Mouse (Mus musculus): ENCODE data around the gene Arhgef2. TPM values are rescaled to one million over a fixed set of nuclear protein-coding genes. Genes with fewer than 3 reads are reported as not detected.

The Arhgef2 gene
- polyA plus RNA-seq, 1 experiment from 2014 or later = 210 TPM

DNA sequence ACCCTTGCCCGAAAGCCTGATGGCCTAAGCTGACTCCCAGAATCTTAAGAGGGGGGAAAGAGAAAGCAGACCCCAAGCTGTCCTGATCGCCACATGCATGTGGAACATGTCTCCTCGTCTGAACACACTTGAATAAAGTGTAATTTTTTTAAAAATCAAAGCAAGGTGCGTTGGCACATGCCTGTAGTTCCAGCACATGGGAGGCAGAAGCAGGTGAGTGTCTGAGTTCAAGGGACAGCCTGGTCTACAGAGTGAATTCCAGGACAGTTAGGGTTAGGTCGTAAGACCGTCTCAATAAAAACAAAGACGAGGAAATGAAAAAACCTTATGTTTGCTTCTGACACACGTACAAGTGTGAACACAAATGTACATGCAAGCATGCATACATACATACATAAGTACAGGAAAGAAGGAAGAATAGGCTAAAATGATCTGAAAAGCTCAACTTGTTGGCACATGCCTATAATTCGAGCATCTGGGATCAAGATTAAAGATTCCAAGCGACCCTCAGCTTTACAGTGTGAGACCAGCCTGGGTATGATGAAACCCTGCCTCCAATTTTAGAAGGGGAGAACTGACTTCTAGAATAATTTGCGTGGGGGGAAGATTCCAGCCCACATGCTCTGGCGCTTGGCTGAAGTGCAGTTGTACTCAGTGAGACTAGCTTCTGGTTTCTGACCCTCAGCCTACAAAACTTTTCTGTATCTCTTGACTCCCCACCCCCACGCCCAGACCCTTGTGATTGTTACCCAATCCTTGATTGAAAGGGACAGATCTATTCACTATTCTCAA lies 45.1 kb downstream of the Arhgef2 start:
- Histone ChIP-seq H3K27ac (ENCODE audit: low read length) (no peak overlapping the region), H3K9me3 (ENCODE audit: control insufficient read depth, low read length) (no peaks in the 10 kb centered on the region), H3K4me1 (replicated peaks; ENCODE audit: control insufficient read depth, insufficient read depth, low read length) (no peaks in the 10 kb centered on the region), H3K36me3 (ENCODE audit: control insufficient read depth, insufficient read depth) (peaks cover 22% of the 10 kb centered on the region), H3K9ac (replicated peaks; ENCODE audit: low read depth, low read length) (no peak overlapping the region), H3K4me3 (replicated peaks; ENCODE audit: low read length) (no peak overlapping the region), H3K4me2 (ENCODE audit: low read length) (no peak overlapping the region), H3K27me3 (replicated peaks; ENCODE audit: control insufficient read depth, insufficient read depth, low read length) (no peaks in the 10 kb centered on the region)
- no peak for ATAC-seq
- 76% methylated on average over 13 of the region's 13 CpGs for WGBS

DNA sequence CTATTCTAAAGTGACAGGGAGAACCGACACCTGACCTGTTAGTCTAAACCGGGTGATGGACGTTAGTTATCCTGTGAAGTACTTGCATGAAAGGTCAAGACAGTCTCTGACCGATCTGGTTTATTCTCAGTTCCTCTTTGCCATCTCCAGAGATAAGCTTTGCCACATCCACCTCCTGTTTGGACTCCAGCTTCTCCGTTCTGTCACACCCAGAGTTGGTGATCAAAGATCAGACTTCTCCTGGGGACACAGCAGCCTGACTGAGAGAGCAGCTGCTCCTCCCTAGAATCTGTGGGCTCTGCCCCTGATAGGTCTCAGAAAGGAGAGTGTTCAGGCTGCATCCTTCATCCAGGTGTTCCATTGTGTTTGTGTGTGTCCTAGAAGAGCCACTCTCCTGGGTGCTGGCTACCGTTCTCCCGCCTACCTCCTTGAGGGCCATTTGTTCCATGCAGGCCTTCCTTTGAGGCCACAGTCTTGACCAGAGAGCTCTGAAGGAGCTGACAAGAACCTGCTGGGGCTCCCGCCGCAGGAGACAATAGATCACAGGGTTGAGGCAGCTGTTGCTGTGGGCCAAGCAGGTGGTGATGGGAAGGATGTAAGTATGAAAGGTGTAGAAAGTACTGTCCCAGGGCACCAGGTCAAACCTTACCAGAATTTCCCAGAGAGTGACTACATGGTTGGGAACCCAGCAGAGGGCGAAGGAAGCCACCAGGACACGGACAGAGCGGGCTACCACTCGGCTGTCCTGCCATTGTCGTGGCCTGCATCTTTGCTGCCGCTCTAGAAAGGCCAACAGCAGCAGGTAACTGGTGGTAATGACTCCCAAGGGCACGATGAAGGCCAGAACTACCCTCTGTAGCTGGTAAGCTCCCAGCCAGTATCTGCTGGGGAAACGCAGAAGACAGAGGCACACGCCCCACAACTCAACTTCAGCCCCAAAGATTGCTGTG lies 46.2 kb downstream of the Arhgef2 start:
- Histone ChIP-seq H3K9me3 (ENCODE audit: control insufficient read depth, low read length) (no peaks in the 10 kb centered on the region), H3K9ac (replicated peaks; ENCODE audit: low read depth, low read length) (no peak overlapping the region), H3K27ac (ENCODE audit: low read length) (no peak overlapping the region), H3K27me3 (replicated peaks; ENCODE audit: control insufficient read depth, insufficient read depth, low read length) (no peaks in the 10 kb centered on the region), H3K4me2 (ENCODE audit: low read length) (no peak overlapping the region), H3K4me1 (replicated peaks; ENCODE audit: control insufficient read depth, insufficient read depth, low read length) (no peaks in the 10 kb centered on the region), H3K36me3 (ENCODE audit: control insufficient read depth, insufficient read depth) (peaks cover 11% of the 10 kb centered on the region), H3K4me3 (replicated peaks; ENCODE audit: low read length) (no peak overlapping the region)
- 81% methylated on average over 18 of the region's 18 CpGs for WGBS
- no peak for ATAC-seq

DNA sequence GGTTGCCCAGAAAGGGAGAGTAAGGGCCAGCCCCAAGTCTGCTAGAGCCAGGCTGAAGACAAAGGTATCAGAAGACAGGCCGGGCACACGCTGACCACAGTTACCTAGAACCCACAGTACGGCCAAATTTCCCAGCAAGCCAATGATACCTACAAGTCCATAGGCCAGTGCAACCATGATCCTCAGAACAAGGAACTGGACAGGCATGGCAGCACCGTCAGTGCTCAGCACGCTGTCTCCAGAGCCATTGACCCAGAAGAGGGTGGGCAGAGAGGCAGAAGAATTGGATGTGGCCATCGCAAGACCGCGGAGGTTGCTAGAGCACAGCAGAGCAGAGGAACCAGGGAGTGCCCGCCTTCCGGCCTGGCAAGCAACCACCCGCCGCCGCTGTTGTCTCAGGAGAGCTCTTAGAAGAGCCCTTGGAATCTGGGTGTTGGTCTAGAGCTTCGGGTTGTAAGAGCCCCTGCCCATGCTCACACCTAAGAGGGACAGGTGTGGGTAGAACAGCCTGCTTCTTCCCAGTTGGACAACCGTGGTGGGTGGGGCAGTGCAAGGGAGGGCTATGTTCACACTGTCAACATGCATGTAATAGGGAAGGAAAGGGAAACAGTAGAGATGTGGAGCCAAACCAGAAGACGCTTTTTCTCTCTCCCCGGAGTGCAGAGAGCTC lies 47.2 kb downstream of the Arhgef2 start, which contains the start of gene Rxfp4:
Gene Rxfp4 (minus strand): TSS at position 297 of the 670 bp plus-strand sequence.
- Histone ChIP-seq H3K4me2 (ENCODE audit: low read length) (no peak within 1 kb of the TSS), H3K27ac (ENCODE audit: low read length) (no peak within 1 kb of the TSS), H3K4me1 (replicated peaks; ENCODE audit: control insufficient read depth, insufficient read depth, low read length) (no peaks in the 10 kb centered on the region), H3K27me3 (replicated peaks; ENCODE audit: control insufficient read depth, insufficient read depth, low read length) (no peaks in the 10 kb centered on the region), H3K4me3 (replicated peaks; ENCODE audit: low read length) (no peak within 1 kb of the TSS), H3K9me3 (ENCODE audit: control insufficient read depth, low read length) (no peaks in the 10 kb centered on the region), H3K9ac (replicated peaks; ENCODE audit: low read depth, low read length) (no peak within 1 kb of the TSS), H3K36me3 (ENCODE audit: control insufficient read depth, insufficient read depth) (peaks cover 5% of the 10 kb centered on the region; the same call in 1 of the 2 replicates)
- 91% methylated on average over 17 of the region's 17 CpGs for WGBS
- ATAC-seq = no peak

DNA sequence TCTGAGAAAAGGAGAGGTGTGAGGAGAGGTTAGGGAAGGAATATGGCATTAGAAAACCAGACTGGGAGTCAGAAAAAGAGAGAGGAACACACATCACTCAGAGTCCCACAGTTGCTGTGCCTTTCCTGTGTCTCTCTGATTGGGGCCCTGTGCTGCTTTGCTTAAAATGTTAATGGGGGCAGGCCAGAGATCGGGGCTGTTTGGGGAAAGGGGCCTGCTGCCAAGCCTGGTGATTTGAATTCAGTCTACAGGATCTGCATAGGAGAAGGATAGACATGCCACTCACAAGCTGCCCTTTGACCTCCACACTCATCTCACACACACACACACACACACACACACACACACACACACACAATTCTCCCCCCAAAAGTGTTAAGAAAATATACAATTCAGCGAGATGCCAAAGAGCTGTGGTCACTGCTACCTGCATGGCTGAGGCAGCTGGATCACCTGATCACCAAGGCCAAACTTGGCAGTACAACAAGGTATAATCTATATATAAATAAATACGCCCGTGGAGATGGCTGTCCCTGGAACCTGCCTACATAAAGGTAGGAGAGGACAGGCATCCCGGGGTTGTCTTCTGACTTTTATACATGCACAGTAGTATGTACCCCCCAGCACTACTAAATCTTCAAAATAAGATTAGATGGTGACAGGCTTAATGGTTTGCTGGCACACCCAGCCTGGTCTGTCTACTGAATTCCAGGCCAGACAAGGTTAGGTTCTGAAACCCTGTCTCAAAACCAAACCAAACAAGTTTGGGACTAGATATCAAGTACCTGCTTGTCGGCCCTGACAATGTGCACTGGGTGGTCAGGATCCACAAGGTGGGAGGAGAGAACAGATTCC lies 48.0 kb downstream of the Arhgef2 start:
- Histone ChIP-seq H3K4me3 (replicated peaks; ENCODE audit: low read length) (no peak overlapping the region), H3K4me2 (ENCODE audit: low read length) (no peak overlapping the region), H3K4me1 (replicated peaks; ENCODE audit: control insufficient read depth, insufficient read depth, low read length) (no peaks in the 10 kb centered on the region), H3K9ac (replicated peaks; ENCODE audit: low read depth, low read length) (no peak overlapping the region), H3K36me3 (ENCODE audit: control insufficient read depth, insufficient read depth) (no peaks in the 10 kb centered on the region), H3K27me3 (replicated peaks; ENCODE audit: control insufficient read depth, insufficient read depth, low read length) (no peaks in the 10 kb centered on the region), H3K9me3 (ENCODE audit: control insufficient read depth, low read length) (no peaks in the 10 kb centered on the region), H3K27ac (ENCODE audit: low read length) (no peak overlapping the region)
- ATAC-seq = no peak
- 84% methylated on average over 6 of the region's 6 CpGs for WGBS

DNA sequence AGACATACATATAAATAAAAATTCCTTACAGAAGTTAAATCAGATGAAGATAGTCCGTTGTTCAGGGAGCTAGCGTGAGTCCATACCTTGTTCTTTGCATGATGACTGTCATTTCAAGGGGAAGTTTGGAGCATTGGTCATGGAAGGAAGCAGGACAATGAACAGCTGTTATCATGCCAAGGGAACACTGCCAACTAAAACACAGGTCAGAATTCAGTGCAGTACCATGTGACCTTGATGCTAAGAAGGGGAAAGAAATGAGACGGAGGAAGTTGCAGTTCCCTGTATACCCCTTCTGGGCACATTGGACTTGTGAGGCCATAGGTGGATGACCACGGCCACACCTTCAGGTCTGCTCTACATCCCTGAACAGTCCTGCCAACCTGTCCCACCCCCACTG lies 48.9 kb downstream of the Arhgef2 start:
- Histone ChIP-seq H3K9me3 (ENCODE audit: control insufficient read depth, low read length) (no peaks in the 10 kb centered on the region), H3K4me1 (replicated peaks; ENCODE audit: control insufficient read depth, insufficient read depth, low read length) (no peaks in the 10 kb centered on the region), H3K36me3 (ENCODE audit: control insufficient read depth, insufficient read depth) (no peaks in the 10 kb centered on the region), H3K4me3 (replicated peaks; ENCODE audit: low read length) (no peak overlapping the region), H3K27me3 (replicated peaks; ENCODE audit: control insufficient read depth, insufficient read depth, low read length) (no peaks in the 10 kb centered on the region), H3K9ac (replicated peaks; ENCODE audit: low read depth, low read length) (no peak overlapping the region), H3K27ac (ENCODE audit: low read length) (no peak overlapping the region), H3K4me2 (ENCODE audit: low read length) (no peak overlapping the region)
- no peak for ATAC-seq
- WGBS = 84% methylated on average over 4 of the region's 4 CpGs

DNA sequence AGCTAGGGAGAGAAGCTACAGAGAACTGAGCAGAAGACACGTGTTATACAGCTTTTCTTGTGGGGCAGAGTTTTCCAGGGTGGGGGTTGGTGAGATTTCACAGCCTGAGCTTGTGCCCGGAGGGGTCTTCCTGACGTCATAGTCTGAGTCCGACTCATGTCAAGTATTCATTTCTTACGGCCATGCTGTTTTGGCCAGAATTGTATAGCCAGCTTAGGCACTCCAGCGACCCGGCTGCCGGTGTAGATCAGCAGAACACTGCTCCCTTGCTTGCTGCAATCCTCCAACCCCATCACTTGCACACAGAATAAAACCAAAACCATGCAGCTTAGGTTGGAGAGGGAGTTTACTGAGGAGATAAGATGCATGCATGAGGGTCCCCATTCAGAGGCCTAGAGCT lies 49.9 kb downstream of the Arhgef2 start:
- no peak for ATAC-seq
- 86% methylated on average over 8 of the region's 8 CpGs for WGBS
- no peak overlapping the region for H3K27ac ChIP-seq (ENCODE audit: low read length)
- no peaks in the 10 kb centered on the region for H3K4me1 ChIP-seq (replicated peaks; ENCODE audit: control insufficient read depth, insufficient read depth, low read length)
- no peaks in the 10 kb centered on the region for H3K36me3 ChIP-seq (ENCODE audit: control insufficient read depth, insufficient read depth)
- no peak overlapping the region for H3K4me3 ChIP-seq (replicated peaks; ENCODE audit: low read length)
- H3K27me3 ChIP-seq (replicated peaks; ENCODE audit: control insufficient read depth, insufficient read depth, low read length) = no peaks in the 10 kb centered on the region
- H3K4me2 ChIP-seq (ENCODE audit: low read length) = no peak overlapping the region
- H3K9ac ChIP-seq (replicated peaks; ENCODE audit: low read depth, low read length) = no peak overlapping the region
- H3K9me3 ChIP-seq (ENCODE audit: control insufficient read depth, low read length) = no peaks in the 10 kb centered on the region

DNA sequence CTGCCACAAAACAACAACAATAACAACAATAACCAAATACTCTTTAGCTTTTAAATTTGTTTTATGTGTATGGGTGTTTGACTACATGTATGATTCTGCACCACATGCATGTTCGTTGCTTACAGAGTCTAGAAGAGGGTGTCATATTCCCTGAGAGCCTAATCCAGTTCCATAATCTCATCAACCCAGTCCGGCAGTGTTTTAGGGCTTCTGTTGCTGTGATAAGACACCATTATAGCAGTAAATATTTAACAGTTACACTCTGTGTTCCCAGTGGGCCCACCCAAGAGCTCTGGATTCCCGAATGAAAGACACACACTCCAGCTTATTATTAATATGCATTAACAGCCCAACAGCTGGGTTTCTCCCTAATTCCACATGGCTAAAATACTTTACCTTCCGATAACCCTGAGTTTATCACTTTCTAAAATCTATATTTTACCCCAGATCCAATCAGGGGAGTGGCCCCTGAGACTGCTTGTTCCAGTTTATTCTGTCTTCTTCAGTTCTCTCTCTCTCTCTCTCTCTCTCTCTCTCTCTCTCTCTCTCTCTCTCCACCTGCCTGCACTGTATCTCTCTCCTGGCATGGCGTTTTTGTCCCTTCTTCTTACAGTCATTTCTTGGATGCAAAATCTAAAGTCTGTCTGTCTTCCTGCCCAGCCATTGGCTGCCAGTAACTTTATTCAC lies 52.8 kb downstream of the Arhgef2 start:
- H3K27me3 ChIP-seq (replicated peaks; ENCODE audit: control insufficient read depth, insufficient read depth, low read length) = no peaks in the 10 kb centered on the region
- no peaks in the 10 kb centered on the region for H3K36me3 ChIP-seq (ENCODE audit: control insufficient read depth, insufficient read depth)
- no peak overlapping the region for H3K9ac ChIP-seq (replicated peaks; ENCODE audit: low read depth, low read length)
- H3K27ac ChIP-seq (ENCODE audit: low read length) = no peak overlapping the region
- H3K4me3 ChIP-seq (replicated peaks; ENCODE audit: low read length) = no peak overlapping the region
- WGBS = 79% methylated on average over 5 of the region's 5 CpGs
- no peak overlapping the region for H3K4me2 ChIP-seq (ENCODE audit: low read length)
- no peak for ATAC-seq
- no peaks in the 10 kb centered on the region for H3K9me3 ChIP-seq (ENCODE audit: control insufficient read depth, low read length)
- H3K4me1 ChIP-seq (replicated peaks; ENCODE audit: control insufficient read depth, insufficient read depth, low read length) = no peaks in the 10 kb centered on the region

DNA sequence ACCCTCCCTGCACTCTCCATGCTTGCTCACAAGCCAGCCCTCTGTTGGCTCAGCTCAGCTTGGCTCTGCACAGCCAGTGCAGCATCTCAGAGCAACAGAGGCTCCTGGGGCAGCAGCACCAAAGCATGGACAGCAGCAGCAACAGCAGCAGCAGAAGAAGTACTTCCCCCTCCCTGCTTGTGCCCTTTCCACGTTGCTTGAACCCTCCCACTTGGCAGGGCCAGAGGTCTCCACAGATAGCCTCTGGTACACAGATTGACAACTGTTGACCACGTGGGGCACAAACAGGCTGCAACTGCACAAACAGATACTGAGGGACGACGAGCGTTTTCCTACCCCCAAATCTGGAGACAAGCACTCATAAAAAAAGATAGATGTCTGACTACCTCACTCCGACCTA lies 54.0 kb downstream of the Arhgef2 start:
- 47% methylated on average over 6 of the region's 6 CpGs for WGBS
- H3K4me2 ChIP-seq (ENCODE audit: low read length) = no peak overlapping the region
- H3K27ac ChIP-seq (ENCODE audit: low read length) = no peak overlapping the region
- ATAC-seq = no peak
- H3K9ac ChIP-seq (replicated peaks; ENCODE audit: low read depth, low read length) = no peak overlapping the region
- H3K4me1 ChIP-seq (replicated peaks; ENCODE audit: control insufficient read depth, insufficient read depth, low read length) = no peaks in the 10 kb centered on the region
- H3K9me3 ChIP-seq (ENCODE audit: control insufficient read depth, low read length) = no peaks in the 10 kb centered on the region
- no peaks in the 10 kb centered on the region for H3K27me3 ChIP-seq (replicated peaks; ENCODE audit: control insufficient read depth, insufficient read depth, low read length)
- no peak overlapping the region for H3K4me3 ChIP-seq (replicated peaks; ENCODE audit: low read length)
- no peaks in the 10 kb centered on the region for H3K36me3 ChIP-seq (ENCODE audit: control insufficient read depth, insufficient read depth)
